Mouse (Mus musculus) activated CD4-positive, CD25-positive, alpha-beta regulatory T cell, adult 9 weeks (primary cell): ENCODE results near the gene Mybphl. TPM values are rescaled to one million over a fixed set of nuclear protein-coding genes. Genes with fewer than 3 reads are reported as not detected.

Experiments used
- polyA plus RNA-seq: library from polyadenylated mRNA; unstranded; fragments of 100-300 nt; shearing (Covaris generic); gene quantifications from one replicate; pipeline ENCODE4 v1.2.1, GENCODE M21; 2017

The Mybphl gene
- polyA plus RNA-seq = not detected

GRCm38 (mm10) chr3:108364270-108364995 lies at the start of gene Mybphl:
Gene Mybphl (plus strand): TSS chr3:108364911.

GRCm38 (mm10) chr3:108383485-108384354 lies 19.0 kb downstream of the Mybphl start, which contains the start of gene Psrc1:
Gene Psrc1 (plus strand): TSS chr3:108383839.

DNA sequence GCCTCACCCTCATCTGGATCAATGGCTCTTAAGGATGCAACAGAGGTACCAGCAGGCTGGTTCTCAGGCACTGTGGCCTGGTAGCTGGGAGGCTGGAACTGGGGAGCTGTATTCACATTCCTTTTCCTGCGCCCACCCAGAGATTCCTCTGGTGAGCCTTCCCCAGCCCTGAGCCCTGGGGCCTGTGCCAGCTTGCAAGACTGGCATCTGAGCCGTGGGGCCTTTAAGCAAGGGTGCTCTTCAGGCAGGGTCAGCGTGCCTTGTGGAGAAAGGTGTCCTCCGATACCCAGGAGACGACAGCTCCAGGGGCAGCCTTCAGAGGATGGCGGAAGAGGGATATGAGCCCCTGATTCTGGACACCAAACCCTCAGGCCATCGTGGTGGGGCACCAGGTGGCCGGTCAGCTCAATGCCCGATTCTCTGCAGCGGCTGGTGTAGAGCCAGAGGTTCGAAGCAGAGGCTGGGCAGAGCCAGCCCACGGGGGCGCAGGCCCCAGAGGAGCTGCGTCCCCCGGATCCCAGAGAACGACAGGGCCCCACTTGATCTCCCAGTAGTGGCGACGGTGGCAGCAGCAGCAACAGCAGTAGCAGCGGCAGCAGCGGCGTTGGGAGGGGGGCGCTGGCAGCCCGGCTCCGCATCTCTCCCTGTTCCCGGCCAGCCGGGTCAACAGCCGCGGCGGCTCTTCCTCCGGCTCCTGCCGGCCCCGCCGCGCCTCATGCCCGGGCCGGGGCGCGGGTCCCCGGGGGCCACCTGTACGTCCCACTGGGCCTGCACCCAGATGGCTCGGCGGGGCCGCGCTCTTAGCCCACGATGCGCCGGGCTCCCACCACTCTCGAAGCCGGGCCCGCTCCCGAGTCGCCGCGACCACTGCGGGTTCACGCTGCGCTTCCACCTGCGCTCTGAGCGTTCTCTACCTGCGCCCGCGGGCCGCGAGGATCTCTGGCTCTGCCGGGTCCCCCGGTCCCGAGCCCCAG lies 50.4 kb downstream of the Mybphl start, which contains the start of gene Celsr2:
Gene Celsr2 (minus strand): TSS at position 696 of the 974 bp plus-strand sequence.

Other genes starting within 250 kb of the Mybphl start
- 204 TPM for gene Gnai3, start 218.8 kb upstream of the Mybphl start, polyA plus RNA-seq
- not detected for gene Gpr61, start 210.0 kb upstream of the Mybphl start, polyA plus RNA-seq
- 0.56 TPM for gene Amigo1, start 178.6 kb upstream of the Mybphl start, polyA plus RNA-seq
- gene Cyb561d1, start 163.7 kb upstream of the Mybphl start, polyA plus RNA-seq = 25.3 TPM
- 7.8 TPM for gene Atxn7l2, start 154.0 kb upstream of the Mybphl start, polyA plus RNA-seq
- not detected for gene Sypl2, start 138.3 kb upstream of the Mybphl start, polyA plus RNA-seq
- gene Psma5, start 108.0 kb upstream of the Mybphl start, polyA plus RNA-seq = 157 TPM
- 0.10 TPM for gene Sort1, start 80.8 kb upstream of the Mybphl start, polyA plus RNA-seq
- gene Psrc1, start 18.9 kb downstream of the Mybphl start, polyA plus RNA-seq = 2.9 TPM
- gene Celsr2, start 50.6 kb downstream of the Mybphl start, polyA plus RNA-seq = 0.40 TPM
- gene Sars, start 80.3 kb downstream of the Mybphl start, polyA plus RNA-seq = 172 TPM
- gene 1700013F07Rik, start 169.2 kb downstream of the Mybphl start, polyA plus RNA-seq = 0.37 TPM
- gene 5330417C22Rik, start 171.6 kb downstream of the Mybphl start, polyA plus RNA-seq = 0.97 TPM
- gene Tmem167b, start 197.6 kb downstream of the Mybphl start, polyA plus RNA-seq = 34.3 TPM
- 30.2 TPM for gene Taf13, start 206.8 kb downstream of the Mybphl start, polyA plus RNA-seq
- gene Wdr47, start 226.4 kb downstream of the Mybphl start, polyA plus RNA-seq = 14.4 TPM